Mouse (Mus musculus): ENCODE data around the gene Pga5. TPM values are rescaled to one million over a fixed set of nuclear protein-coding genes. Genes with fewer than 3 reads are reported as not detected.

The Pga5 gene
- polyA plus RNA-seq, 1 experiment: not detected

GRCm38 (mm10) chr19:10681571-10681970, 3.7 kb upstream of the Pga5 start:
- no peak overlapping the region for H3K4me3 ChIP-seq (replicated peaks; ENCODE audit: extremely low read depth, low read depth, low read length)
- TF ChIP-seq CTCF (IDR thresholded peaks at IDR 0.05; ENCODE audit: insufficient read depth, low read length): no peak
- TF ChIP-seq POLR2A (IDR thresholded peaks at IDR 0.05; ENCODE audit: borderline replicate concordance, extremely low read depth, low read depth, low read length): no peak
- no peaks in the 10 kb centered on the region for H3K4me1 ChIP-seq (ENCODE audit: control insufficient read depth, insufficient read depth, low read length)
- 38% methylated on average over 4 of the region's 4 CpGs for WGBS
- no peak for DNase-seq

- WGBS: 69% methylated on average over 1 of the region's 1 CpGs
- DNase-seq: no peak
- Histone ChIP-seq H3K4me1 (ENCODE audit: control insufficient read depth, insufficient read depth, low read length) (no peaks in the 10 kb centered on the region), H3K4me3 (replicated peaks; ENCODE audit: extremely low read depth, low read depth, low read length) (no peak overlapping the region)
- TF ChIP-seq POLR2A (IDR thresholded peaks at IDR 0.05; ENCODE audit: borderline replicate concordance, extremely low read depth, low read depth, low read length) (no peak), CTCF (IDR thresholded peaks at IDR 0.05; ENCODE audit: insufficient read depth, low read length) (no peak)
Measured at GRCm38 (mm10) chr19:10678772-10679067, 849 bp upstream of the Pga5 start.

GRCm38 (mm10) chr19:10676656-10677055, 1.2 kb downstream of the Pga5 start:
- Histone ChIP-seq H3K4me1 (ENCODE audit: control insufficient read depth, insufficient read depth, low read length) (no peaks in the 10 kb centered on the region), H3K4me3 (replicated peaks; ENCODE audit: extremely low read depth, low read depth, low read length) (no peak overlapping the region)
- no peak for DNase-seq
- TF ChIP-seq CTCF (IDR thresholded peaks at IDR 0.05; ENCODE audit: insufficient read depth, low read length) (no peak), POLR2A (IDR thresholded peaks at IDR 0.05; ENCODE audit: borderline replicate concordance, extremely low read depth, low read depth, low read length) (no peak)
- WGBS: 70% methylated on average over 16 of the region's 16 CpGs

- Histone ChIP-seq H3K4me3 (replicated peaks; ENCODE audit: extremely low read depth, low read depth, low read length) (no peak overlapping the region), H3K4me1 (ENCODE audit: control insufficient read depth, insufficient read depth, low read length) (no peaks in the 10 kb centered on the region)
- 67% methylated on average over 1 of the region's 1 CpGs for WGBS
- TF ChIP-seq POLR2A (IDR thresholded peaks at IDR 0.05; ENCODE audit: borderline replicate concordance, extremely low read depth, low read depth, low read length) (no peak), CTCF (IDR thresholded peaks at IDR 0.05; ENCODE audit: insufficient read depth, low read length) (no peak)
- no peak for DNase-seq
Measured at GRCm38 (mm10) chr19:10673275-10673674, 4.6 kb downstream of the Pga5 start.

- no peak for DNase-seq
- no peaks in the 10 kb centered on the region for H3K4me1 ChIP-seq (ENCODE audit: control insufficient read depth, insufficient read depth, low read length)
- 65% methylated on average over 9 of the region's 9 CpGs for WGBS
- no peak overlapping the region for H3K4me3 ChIP-seq (replicated peaks; ENCODE audit: extremely low read depth, low read depth, low read length)
- TF ChIP-seq POLR2A (IDR thresholded peaks at IDR 0.05; ENCODE audit: borderline replicate concordance, extremely low read depth, low read depth, low read length) (no peak), CTCF (IDR thresholded peaks at IDR 0.05; ENCODE audit: insufficient read depth, low read length) (no peak)
Measured at GRCm38 (mm10) chr19:10671854-10672417, 5.9 kb downstream of the Pga5 start.

GRCm38 (mm10) chr19:10671319-10671718, 6.6 kb downstream of the Pga5 start:
- DNase-seq: no peak
- Histone ChIP-seq H3K4me1 (ENCODE audit: control insufficient read depth, insufficient read depth, low read length) (no peaks in the 10 kb centered on the region), H3K4me3 (replicated peaks; ENCODE audit: extremely low read depth, low read depth, low read length) (no peak overlapping the region)
- TF ChIP-seq CTCF (IDR thresholded peaks at IDR 0.05; ENCODE audit: insufficient read depth, low read length) (no peak), POLR2A (IDR thresholded peaks at IDR 0.05; ENCODE audit: borderline replicate concordance, extremely low read depth, low read depth, low read length) (no peak)
- WGBS: 83% methylated on average over 4 of the region's 4 CpGs

GRCm38 (mm10) chr19:10665499-10665898, 12.4 kb downstream of the Pga5 start:
- peak; percentile 96 for TF ChIP-seq CTCF (IDR thresholded peaks at IDR 0.05; ENCODE audit: insufficient read depth, low read length)
- no peak for TF ChIP-seq POLR2A (IDR thresholded peaks at IDR 0.05; ENCODE audit: borderline replicate concordance, extremely low read depth, low read depth, low read length)
- DNase-seq: peak; percentile 47
- WGBS: 11% methylated on average over 2 of the region's 2 CpGs
- Histone ChIP-seq H3K4me3 (replicated peaks; ENCODE audit: extremely low read depth, low read depth, low read length) (no peak overlapping the region), H3K4me1 (ENCODE audit: control insufficient read depth, insufficient read depth, low read length) (no peaks in the 10 kb centered on the region)

GRCm38 (mm10) chr19:10665093-10665492, 12.8 kb downstream of the Pga5 start:
- H3K4me3 ChIP-seq (replicated peaks; ENCODE audit: extremely low read depth, low read depth, low read length): no peak overlapping the region
- 50% methylated on average over 3 of the region's 3 CpGs for WGBS
- no peak for TF ChIP-seq POLR2A (IDR thresholded peaks at IDR 0.05; ENCODE audit: borderline replicate concordance, extremely low read depth, low read depth, low read length)
- TF ChIP-seq CTCF (IDR thresholded peaks at IDR 0.05; ENCODE audit: insufficient read depth, low read length): no peak
- DNase-seq: no peak
- no peaks in the 10 kb centered on the region for H3K4me1 ChIP-seq (ENCODE audit: control insufficient read depth, insufficient read depth, low read length)

GRCm38 (mm10) chr19:10662665-10663064, 15.2 kb downstream of the Pga5 start:
- WGBS: 48% methylated on average over 3 of the region's 3 CpGs

GRCm38 (mm10) chr19:10661919-10662318, 16.0 kb downstream of the Pga5 start:
- no peak overlapping the region for H3K4me3 ChIP-seq (replicated peaks; ENCODE audit: extremely low read depth, low read depth, low read length)
- no peaks in the 10 kb centered on the region for H3K4me1 ChIP-seq (ENCODE audit: control insufficient read depth, insufficient read depth, low read length)
- WGBS: 74% methylated on average over 2 of the region's 2 CpGs
- no peak for TF ChIP-seq CTCF (IDR thresholded peaks at IDR 0.05; ENCODE audit: insufficient read depth, low read length)
- no peak for TF ChIP-seq POLR2A (IDR thresholded peaks at IDR 0.05; ENCODE audit: borderline replicate concordance, extremely low read depth, low read depth, low read length)
- DNase-seq: no peak

More at GRCm38 (mm10) chr19:10662665-10663064, 15.2 kb downstream of the Pga5 start:
- no peak for DNase-seq
- Histone ChIP-seq H3K4me1 (ENCODE audit: control insufficient read depth, insufficient read depth, low read length) (no peaks in the 10 kb centered on the region), H3K4me3 (replicated peaks; ENCODE audit: extremely low read depth, low read depth, low read length) (no peak overlapping the region)
- no peak for TF ChIP-seq POLR2A (IDR thresholded peaks at IDR 0.05; ENCODE audit: borderline replicate concordance, extremely low read depth, low read depth, low read length)

Measured in lung, adult 2 months (tissue).